Comparison of ENCODE assay signal across 22 mouse cellular contexts in the genomic region with DNA sequence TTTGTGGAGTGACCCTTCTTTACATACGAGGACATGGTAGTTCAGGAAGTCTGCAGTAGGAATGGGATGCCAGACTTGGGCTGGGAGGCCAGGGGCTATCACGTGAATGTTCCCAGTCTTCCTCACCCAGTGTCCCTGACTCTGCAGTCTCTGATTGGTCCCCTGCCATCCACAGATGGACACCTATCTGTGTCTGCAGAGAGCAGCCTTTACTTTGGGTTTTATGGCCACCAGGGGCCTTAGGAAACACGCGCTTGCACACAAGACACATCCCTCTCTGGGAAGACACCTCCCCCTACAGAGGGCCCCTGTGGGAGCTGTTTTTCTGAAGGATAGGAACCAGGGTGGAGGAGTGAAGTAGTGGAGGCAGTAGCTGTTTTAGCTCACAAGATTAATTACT. TPM values are rescaled to one million over a fixed set of nuclear protein-coding genes. Genes with fewer than 3 reads are reported as not detected.
"Had no signal": no experiment of that assay in that cellular context is flagged by ENCODE, and none has a peak within 500 bp of the region (broad histone marks: within the 10 kb centered on the region; RNA-seq: fewer than 3 reads in every experiment).

No protein-coding gene starts in this region.

- H3K9ac ChIP-seq: liver, embryonic 14.5 days; midbrain, embryonic 12.5 days; midbrain, embryonic 15.5 days; neural tube, embryonic 12.5 days; neural tube, embryonic 15.5 days had no signal

- DNase-seq: kidney, adult 2 months; left cerebral cortex, postnatal 4 days; lung, adult 18-20 months; right cerebral cortex, adult 18-20 months; right cerebral cortex, postnatal 14 days; right cerebral cortex, postnatal 4 days; thymus, adult 2 months; thymus, postnatal 14 days; thymus, postnatal 4 days had no signal

- H3K4me2 ChIP-seq: midbrain, embryonic 12.5 days; midbrain, embryonic 15.5 days; neural tube, embryonic 12.5 days; neural tube, embryonic 15.5 days had no signal

- H3K4me1 ChIP-seq: neural tube, embryonic 12.5 days had no signal

- H3K27me3 ChIP-seq: midbrain, embryonic 12.5 days; midbrain, embryonic 15.5 days; neural tube, embryonic 12.5 days; neural tube, embryonic 15.5 days had no signal

- H3K9me3 ChIP-seq: midbrain, embryonic 12.5 days; midbrain, embryonic 15.5 days; neural tube, embryonic 12.5 days; neural tube, embryonic 15.5 days had no signal

- H3K4me3 ChIP-seq: midbrain, embryonic 12.5 days; midbrain, embryonic 15.5 days; neural tube, embryonic 12.5 days; neural tube, embryonic 15.5 days had no signal

- ATAC-seq: midbrain, embryonic 15.5 days had no signal

- H3K27ac ChIP-seq: liver, embryonic 14.5 days; macrophage; midbrain, embryonic 12.5 days; midbrain, embryonic 15.5 days; neural tube, embryonic 12.5 days; neural tube, embryonic 15.5 days; stomach, postnatal 0 days had no signal

RNA-seq across cellular contexts. Expression of gene Cyp17a1, which starts 11.5 kb away (rescaled TPM):
- total RNA-seq: layer of hippocampus, adult 18-20 months; layer of hippocampus, postnatal 14 days; left cerebral cortex, adult 8-10 months; left cerebral cortex, postnatal 14 days; megakaryocyte, adult 5-6 weeks had no signal
- polyA plus RNA-seq: macrophage; midbrain, embryonic 12.5 days; midbrain, embryonic 15.5 days; neural tube, embryonic 12.5 days; neural tube, embryonic 15.5 days; stomach, embryonic 14.5 days; stomach, postnatal 0 days had no signal
